Mouse (Mus musculus): ENCODE measurements around the gene Atp5j2. TPM values are rescaled to one million over a fixed set of nuclear protein-coding genes. Genes with fewer than 3 reads are reported as not detected.

Atp5j2 gene
- polyA plus RNA-seq, 1 experiment from 2014 or later = 491 TPM

DNA sequence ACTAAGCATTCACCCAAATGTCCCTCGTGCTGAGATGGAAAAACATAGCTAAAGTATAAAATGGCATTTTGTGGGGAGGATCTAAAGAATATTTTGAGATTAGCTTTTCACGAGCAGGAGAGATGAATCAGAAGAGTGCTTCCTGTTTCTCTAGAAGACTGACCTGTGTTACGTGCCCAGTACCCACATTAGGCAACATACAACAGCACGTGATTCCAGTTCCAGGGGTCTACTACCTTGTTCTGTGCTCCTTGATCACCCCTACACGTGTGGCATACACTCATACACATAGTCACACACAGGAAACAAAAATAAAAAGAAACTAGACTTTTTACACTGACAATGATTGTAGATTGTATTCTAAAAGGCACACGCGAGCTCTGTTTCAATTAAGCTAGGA is 8.5 kb upstream of the Atp5j2 start:
- Histone ChIP-seq H3K27me3 (replicated peaks) (no peaks in the 10 kb centered on the region), H3K9ac (peak overlapping the region; percentile 93; the same call in 1 of the 2 replicates), H3K27ac (no peak overlapping the region), H3K4me2 (peak overlapping the region; percentile 77), H3K4me1 (peaks cover 39% of the 10 kb centered on the region), H3K4me3 (peak overlapping the region; percentile 94), H3K9me3 (replicated peaks) (no peaks in the 10 kb centered on the region), H3K36me3 (peaks cover 28% of the 10 kb centered on the region)
- ATAC-seq = no peak
- 67% methylated on average over 7 of the region's 7 CpGs for WGBS (ENCODE audit: insufficient replicate concordance)

DNA sequence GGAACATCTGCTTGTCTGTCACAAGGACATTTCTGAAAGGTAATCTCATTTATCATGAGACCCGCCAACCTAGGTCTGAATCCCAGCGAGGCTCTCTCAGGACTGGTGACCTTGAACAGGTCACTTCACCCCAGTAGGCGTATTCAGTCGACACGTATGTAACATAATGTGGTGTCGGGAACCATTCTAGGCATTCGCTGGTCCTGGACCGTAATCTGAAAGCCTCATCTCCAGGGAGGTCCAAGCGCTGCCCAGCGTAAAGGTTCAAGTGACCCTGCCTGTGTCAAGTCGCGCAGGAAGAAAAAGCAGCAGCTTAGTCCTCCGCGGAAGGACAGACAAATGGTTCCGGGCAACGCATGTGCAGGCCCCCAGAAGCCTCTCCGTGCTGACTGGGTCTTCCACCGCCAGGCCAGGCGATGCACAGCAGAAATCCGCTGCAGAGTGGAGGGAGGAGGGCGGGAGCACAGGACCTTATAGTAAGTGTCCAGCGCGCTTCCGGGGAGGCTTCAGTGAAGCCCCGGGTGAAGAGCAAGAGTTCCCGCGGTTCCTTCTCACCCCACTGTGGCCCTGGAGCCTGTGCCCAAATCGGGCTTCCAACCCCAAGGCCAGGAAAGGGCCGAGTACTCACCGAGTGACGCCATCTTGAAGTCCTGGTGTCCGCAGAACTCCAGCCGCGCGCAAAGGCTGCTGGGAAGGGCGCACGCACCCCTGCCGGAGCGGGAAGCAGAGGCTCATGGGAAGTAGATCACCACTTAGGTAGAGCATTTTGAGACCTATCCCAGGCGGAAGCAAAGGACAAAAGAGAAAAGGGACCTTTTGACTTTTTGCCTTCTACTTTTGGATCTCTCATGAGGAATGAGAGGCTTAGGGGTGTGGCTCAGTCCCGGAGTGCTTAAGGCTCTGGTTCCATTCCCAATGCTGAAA is 725 bp downstream of the Atp5j2 start:
- Histone ChIP-seq H3K4me2 (peak overlapping the region; percentile 89), H3K9ac (peak overlapping the region; percentile 89), H3K36me3 (peaks cover 57% of the 10 kb centered on the region), H3K27ac (peak overlapping the region; percentile 76), H3K4me1 (peaks cover 34% of the 10 kb centered on the region), H3K4me3 (peak overlapping the region; percentile 93), H3K27me3 (replicated peaks) (no peaks in the 10 kb centered on the region), H3K9me3 (replicated peaks) (no peaks in the 10 kb centered on the region)
- WGBS (ENCODE audit: insufficient replicate concordance) = under 1% methylated on average over 41 of the region's 41 CpGs
- peak; percentile 86 for ATAC-seq

DNA sequence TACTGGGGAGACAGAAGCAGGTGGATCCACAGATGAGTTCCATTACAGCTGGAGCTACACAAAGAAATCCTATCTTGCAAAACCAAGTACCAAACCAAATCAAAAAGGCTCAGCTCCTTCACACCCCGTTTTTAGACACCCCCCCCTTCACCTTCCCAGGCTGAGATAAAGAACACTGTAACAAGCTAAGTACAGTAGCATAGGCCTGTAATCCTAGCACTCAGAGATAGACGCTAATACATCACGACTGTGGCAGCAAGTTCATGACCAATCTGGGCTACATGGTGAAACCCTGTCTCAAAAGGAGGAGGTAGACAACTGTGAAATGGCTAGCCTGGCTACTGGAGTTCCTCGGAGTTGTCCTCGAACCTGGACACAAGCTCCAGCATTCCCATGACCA is 1.5 kb downstream of the Atp5j2 start:
- Histone ChIP-seq H3K27ac (peak overlapping the region; percentile 76), H3K4me2 (peak overlapping the region; percentile 89), H3K9me3 (replicated peaks) (no peaks in the 10 kb centered on the region), H3K4me1 (peaks cover 34% of the 10 kb centered on the region), H3K9ac (peak overlapping the region; percentile 89), H3K4me3 (peak overlapping the region; percentile 93), H3K36me3 (peaks cover 57% of the 10 kb centered on the region), H3K27me3 (replicated peaks) (no peaks in the 10 kb centered on the region)
- peak; percentile 50 for ATAC-seq
- 24% methylated on average over 5 of the region's 5 CpGs for WGBS (ENCODE audit: insufficient replicate concordance)

DNA sequence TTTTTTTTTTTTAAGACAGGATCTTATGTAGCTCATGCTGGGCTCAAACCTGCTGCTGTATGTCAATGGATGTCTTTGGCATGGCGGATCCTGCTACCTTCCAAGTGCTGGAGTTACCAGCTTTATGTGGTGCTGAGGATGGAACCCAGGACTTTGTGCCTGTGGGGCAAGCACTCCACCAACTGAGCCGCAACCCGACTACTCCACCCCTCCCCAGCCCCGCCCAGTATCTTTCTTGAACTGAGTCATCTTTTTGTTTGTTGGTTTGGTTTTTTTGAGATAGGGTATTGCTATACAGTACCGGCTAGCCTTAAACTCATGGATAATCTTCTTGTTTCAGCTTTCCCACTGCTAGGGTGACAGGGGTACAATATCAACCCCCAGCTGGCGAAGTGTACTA is 2.4 kb downstream of the Atp5j2 start:
- WGBS (ENCODE audit: insufficient replicate concordance) = 45% methylated on average over 6 of the region's 6 CpGs
- Histone ChIP-seq H3K27ac (peak overlapping the region; percentile 76), H3K4me2 (peak overlapping the region; percentile 89), H3K4me1 (peaks cover 34% of the 10 kb centered on the region), H3K9ac (peak overlapping the region; percentile 89; the same call in 1 of the 2 replicates), H3K9me3 (replicated peaks) (no peaks in the 10 kb centered on the region), H3K4me3 (peak overlapping the region; percentile 93), H3K36me3 (peaks cover 57% of the 10 kb centered on the region), H3K27me3 (replicated peaks) (no peaks in the 10 kb centered on the region)
- ATAC-seq = peak; percentile 55; the same call in 1 of the 2 replicates

- no peak overlapping the region for H3K4me2 ChIP-seq
- H3K36me3 ChIP-seq = peaks cover 89% of the 10 kb centered on the region
- no peaks in the 10 kb centered on the region for H3K9me3 ChIP-seq (replicated peaks)
- 79% methylated on average over 2 of the region's 2 CpGs for WGBS (ENCODE audit: insufficient replicate concordance)
- no peaks in the 10 kb centered on the region for H3K27me3 ChIP-seq (replicated peaks)
- H3K4me3 ChIP-seq = no peak overlapping the region
- peaks cover 21% of the 10 kb centered on the region for H3K4me1 ChIP-seq
- H3K27ac ChIP-seq = no peak overlapping the region
- ATAC-seq = no peak
- no peak overlapping the region for H3K9ac ChIP-seq
These were observed 6.6 kb downstream of the Atp5j2 start for GRCm38 (mm10) chr5:145185244-145185643.

DNA sequence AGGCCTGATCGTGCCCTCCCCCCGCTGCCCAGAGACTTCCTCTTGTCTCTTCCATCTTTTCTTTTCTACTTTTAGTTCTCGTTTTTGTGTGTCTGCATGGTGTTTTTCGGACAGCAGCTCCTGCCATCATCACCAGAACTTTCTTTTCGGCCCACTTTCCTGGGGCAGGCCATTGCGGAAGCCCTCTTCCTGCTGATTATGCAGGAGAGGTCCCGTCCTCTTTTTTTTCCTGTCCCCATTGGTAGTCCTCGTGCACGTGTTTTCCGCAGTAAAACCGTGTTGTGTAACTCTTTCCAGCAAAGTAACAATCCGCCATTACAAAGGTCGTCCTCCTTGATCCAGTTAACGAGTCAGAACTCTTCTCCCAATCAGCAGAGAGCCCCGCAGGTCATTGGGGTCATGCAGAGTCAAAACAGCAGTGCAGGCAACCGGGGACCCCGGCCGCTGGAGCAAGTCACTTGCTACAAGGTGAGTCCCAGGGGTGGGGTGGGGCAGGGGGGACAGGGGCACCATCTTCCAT is 13.3 kb downstream of the Atp5j2 start:
- Histone ChIP-seq H3K36me3 (peaks cover 100% of the 10 kb centered on the region), H3K4me2 (no peak overlapping the region), H3K4me1 (no peaks in the 10 kb centered on the region), H3K27me3 (replicated peaks) (no peaks in the 10 kb centered on the region), H3K27ac (0 out of 2 replicates have a peak overlapping the region, but pooled peaks have one; percentile 21), H3K9ac (no peak overlapping the region), H3K9me3 (replicated peaks) (no peaks in the 10 kb centered on the region), H3K4me3 (no peak overlapping the region)
- ATAC-seq = no peak
- WGBS (ENCODE audit: insufficient replicate concordance) = 78% methylated on average over 18 of the region's 18 CpGs

- Histone ChIP-seq H3K9me3 (replicated peaks) (no peaks in the 10 kb centered on the region), H3K36me3 (peaks cover 58% of the 10 kb centered on the region), H3K27me3 (replicated peaks) (no peaks in the 10 kb centered on the region), H3K4me2 (peak overlapping the region; percentile 76), H3K4me3 (peak overlapping the region; percentile 99), H3K27ac (peak overlapping the region; percentile 90), H3K4me1 (peaks cover 41% of the 10 kb centered on the region), H3K9ac (peak overlapping the region; percentile 98)
- peak; percentile 10 for ATAC-seq
- WGBS (ENCODE audit: insufficient replicate concordance) = 0% methylated on average over 28 of the region's 28 CpGs
These were observed 24.6 kb downstream of the Atp5j2 start for GRCm38 (mm10) chr5:145167306-145167661.

- peaks cover 41% of the 10 kb centered on the region for H3K4me1 ChIP-seq
- peak within 1 kb of the TSS; percentile 76 for H3K4me2 ChIP-seq
- no peaks in the 10 kb centered on the region for H3K27me3 ChIP-seq (replicated peaks)
- H3K36me3 ChIP-seq = peaks cover 57% of the 10 kb centered on the region
- under 1% methylated on average over 51 of the region's 51 CpGs for WGBS (ENCODE audit: insufficient replicate concordance)
- H3K27ac ChIP-seq = peak within 1 kb of the TSS; percentile 90
- peak within 1 kb of the TSS; percentile 98 for H3K9ac ChIP-seq
- peak within 1 kb of the TSS; percentile 99 for H3K4me3 ChIP-seq
- ATAC-seq = peak; percentile 95
- H3K9me3 ChIP-seq (replicated peaks) = no peaks in the 10 kb centered on the region
These were observed 25.1 kb downstream of the Atp5j2 start, which contains the start of the genes Ptcd1 and Cpsf4 for GRCm38 (mm10) chr5:145166536-145167305. Gene Ptcd1, minus strand, starts transcription at chr5:145167108. Gene Cpsf4, plus strand, starts transcription at chr5:145167213.

GRCm38 (mm10) chr5:145165184-145165583 is 26.7 kb downstream of the Atp5j2 start:
- Histone ChIP-seq H3K9ac (no peak overlapping the region; the same call in 1 of the 2 replicates), H3K27ac (0 out of 2 replicates have a peak overlapping the region, but pooled peaks have one; percentile 23), H3K36me3 (peaks cover 57% of the 10 kb centered on the region), H3K9me3 (replicated peaks) (no peaks in the 10 kb centered on the region), H3K4me3 (0 out of 2 replicates have a peak overlapping the region, but pooled peaks have one; percentile 99), H3K27me3 (replicated peaks) (no peaks in the 10 kb centered on the region), H3K4me1 (peaks cover 41% of the 10 kb centered on the region), H3K4me2 (peak overlapping the region; percentile 76)
- 88% methylated on average over 15 of the region's 15 CpGs for WGBS (ENCODE audit: insufficient replicate concordance)
- ATAC-seq = no peak

- 74% methylated on average over 3 of the region's 3 CpGs for WGBS (ENCODE audit: insufficient replicate concordance)
These were observed 27.2 kb downstream of the Atp5j2 start for GRCm38 (mm10) chr5:145164710-145165109.

GRCm38 (mm10) chr5:145161361-145161760 is 30.5 kb downstream of the Atp5j2 start:
- WGBS (ENCODE audit: insufficient replicate concordance) = 88% methylated on average over 14 of the region's 14 CpGs
- H3K27me3 ChIP-seq (replicated peaks) = no peaks in the 10 kb centered on the region
- H3K4me3 ChIP-seq = no peak overlapping the region
- no peak overlapping the region for H3K27ac ChIP-seq
- no peak overlapping the region for H3K9ac ChIP-seq
- H3K9me3 ChIP-seq (replicated peaks) = no peaks in the 10 kb centered on the region
- peaks cover 88% of the 10 kb centered on the region for H3K36me3 ChIP-seq
- no peak for ATAC-seq
- peaks cover 24% of the 10 kb centered on the region for H3K4me1 ChIP-seq
- H3K4me2 ChIP-seq = no peak overlapping the region

More at GRCm38 (mm10) chr5:145164710-145165109, 27.2 kb downstream of the Atp5j2 start:
- no peak for ATAC-seq
- Histone ChIP-seq H3K4me2 (peak overlapping the region; percentile 76; the same call in 1 of the 2 replicates), H3K4me3 (no peak overlapping the region), H3K36me3 (peaks cover 59% of the 10 kb centered on the region), H3K9me3 (replicated peaks) (no peaks in the 10 kb centered on the region), H3K27me3 (replicated peaks) (no peaks in the 10 kb centered on the region), H3K4me1 (peaks cover 41% of the 10 kb centered on the region), H3K27ac (no peak overlapping the region), H3K9ac (no peak overlapping the region)

Measured in liver, embryonic 12.5 days (tissue).